Mouse (Mus musculus): Measurements from ENCODE around the gene Gpr179. TPM values are rescaled to one million over a fixed set of nuclear protein-coding genes. Genes with fewer than 3 reads are reported as not detected.

The Gpr179 gene
- 0.03 TPM in 2 replicates for polyA plus RNA-seq (2014; fragmentation: Nextera tagmentation; extraction: Ambion mirVana)

- Histone ChIP-seq H3K27ac (ENCODE audit: low read depth, low read length) (no peak within 1 kb of the TSS), H3K4me2 (no peak within 1 kb of the TSS), H3K27me3 (replicated peaks; ENCODE audit: control insufficient read depth, insufficient read depth, low read length) (no peaks in the 10 kb centered on the region), H3K36me3 (ENCODE audit: control insufficient read depth, insufficient read depth, low read length) (no peaks in the 10 kb centered on the region), H3K9me3 (ENCODE audit: control insufficient read depth, low read length) (no peaks in the 10 kb centered on the region), H3K4me3 (ENCODE audit: low read depth, low read length) (no peak within 1 kb of the TSS), H3K9ac (ENCODE audit: low read depth, low read length) (no peak within 1 kb of the TSS), H3K4me1 (replicated peaks; ENCODE audit: control insufficient read depth, insufficient read depth, low read length) (no peaks in the 10 kb centered on the region; the same call in 1 of the 2 replicates)
- no peak for ATAC-seq (replicated peaks; ENCODE audit: low FRiP score)
- WGBS = 73% methylated on average over 3 of the region's 3 CpGs
- no peak for DNase-seq (ENCODE audit: low spot score)
These were observed at the start of gene Gpr179 for GRCm38 (mm10) chr11:97352027-97352684. Gene Gpr179, minus strand, starts transcription at chr11:97352077.

- Histone ChIP-seq H3K27me3 (replicated peaks; ENCODE audit: control insufficient read depth, insufficient read depth, low read length) (peaks cover 9% of the 10 kb centered on the region), H3K36me3 (ENCODE audit: control insufficient read depth, insufficient read depth, low read length) (no peaks in the 10 kb centered on the region), H3K9me3 (ENCODE audit: control insufficient read depth, low read length) (no peaks in the 10 kb centered on the region), H3K27ac (ENCODE audit: low read depth, low read length) (no peak overlapping the region), H3K4me2 (no peak overlapping the region), H3K4me1 (replicated peaks; ENCODE audit: control insufficient read depth, insufficient read depth, low read length) (peaks cover 24% of the 10 kb centered on the region), H3K9ac (ENCODE audit: low read depth, low read length) (no peak overlapping the region), H3K4me3 (ENCODE audit: low read depth, low read length) (no peak overlapping the region)
- no peak for ATAC-seq (replicated peaks; ENCODE audit: low FRiP score)
- DNase-seq (ENCODE audit: low spot score) = no peak
- WGBS = 21% methylated on average over 6 of the region's 6 CpGs
These were observed 49.2 kb upstream of the Gpr179 start for GRCm38 (mm10) chr11:97401082-97401481.

- peak overlapping the region; percentile 35 for H3K4me3 ChIP-seq (ENCODE audit: low read depth, low read length)
- peak; percentile 84 for DNase-seq (ENCODE audit: low spot score)
- peak; percentile 59 for ATAC-seq (replicated peaks; ENCODE audit: low FRiP score)
- H3K27ac ChIP-seq (ENCODE audit: low read depth, low read length) = no peak overlapping the region
- WGBS = 4% methylated on average over 23 of the region's 23 CpGs
- H3K36me3 ChIP-seq (ENCODE audit: control insufficient read depth, insufficient read depth, low read length) = no peaks in the 10 kb centered on the region; the same call in 1 of the 2 replicates
- no peak overlapping the region for H3K9ac ChIP-seq (ENCODE audit: low read depth, low read length)
- peak overlapping the region; percentile 76 for H3K4me2 ChIP-seq
- H3K27me3 ChIP-seq (replicated peaks; ENCODE audit: control insufficient read depth, insufficient read depth, low read length) = peaks cover 2% of the 10 kb centered on the region
- no peaks in the 10 kb centered on the region for H3K9me3 ChIP-seq (ENCODE audit: control insufficient read depth, low read length)
- peaks cover 16% of the 10 kb centered on the region for H3K4me1 ChIP-seq (replicated peaks; ENCODE audit: control insufficient read depth, insufficient read depth, low read length)
These were observed 48.3 kb upstream of the Gpr179 start for GRCm38 (mm10) chr11:97399958-97400710.

GRCm38 (mm10) chr11:97398506-97398905 is 46.6 kb upstream of the Gpr179 start:
- peaks cover 2% of the 10 kb centered on the region; the same call in 1 of the 2 replicates for H3K27me3 ChIP-seq (replicated peaks; ENCODE audit: control insufficient read depth, insufficient read depth, low read length)
- no peak for DNase-seq (ENCODE audit: low spot score)
- peaks cover 6% of the 10 kb centered on the region; the same call in 1 of the 2 replicates for H3K36me3 ChIP-seq (ENCODE audit: control insufficient read depth, insufficient read depth, low read length)
- no peak overlapping the region for H3K9ac ChIP-seq (ENCODE audit: low read depth, low read length)
- no peak overlapping the region for H3K4me2 ChIP-seq
- H3K4me1 ChIP-seq (replicated peaks; ENCODE audit: control insufficient read depth, insufficient read depth, low read length) = peaks cover 13% of the 10 kb centered on the region
- no peak overlapping the region for H3K27ac ChIP-seq (ENCODE audit: low read depth, low read length)
- H3K4me3 ChIP-seq (ENCODE audit: low read depth, low read length) = no peak overlapping the region
- no peak for ATAC-seq (replicated peaks; ENCODE audit: low FRiP score)
- no peaks in the 10 kb centered on the region for H3K9me3 ChIP-seq (ENCODE audit: control insufficient read depth, low read length)
- WGBS = 86% methylated on average over 2 of the region's 2 CpGs

- H3K36me3 ChIP-seq (ENCODE audit: control insufficient read depth, insufficient read depth, low read length) = peaks cover 28% of the 10 kb centered on the region
- 53% methylated on average over 11 of the region's 11 CpGs for WGBS
These were observed 42.3 kb upstream of the Gpr179 start for GRCm38 (mm10) chr11:97394146-97394545.

GRCm38 (mm10) chr11:97393658-97394057 is 41.8 kb upstream of the Gpr179 start:
- 42% methylated on average over 11 of the region's 11 CpGs for WGBS
- no peak overlapping the region for H3K27ac ChIP-seq (ENCODE audit: low read depth, low read length)

More at GRCm38 (mm10) chr11:97394146-97394545, 42.3 kb upstream of the Gpr179 start:
- Histone ChIP-seq H3K9me3 (ENCODE audit: control insufficient read depth, low read length) (no peaks in the 10 kb centered on the region), H3K9ac (ENCODE audit: low read depth, low read length) (no peak overlapping the region), H3K4me3 (ENCODE audit: low read depth, low read length) (no peak overlapping the region), H3K4me2 (peak overlapping the region; percentile 15; the same call in 1 of the 2 replicates), H3K4me1 (replicated peaks; ENCODE audit: control insufficient read depth, insufficient read depth, low read length) (peaks cover 9% of the 10 kb centered on the region), H3K27me3 (replicated peaks; ENCODE audit: control insufficient read depth, insufficient read depth, low read length) (no peaks in the 10 kb centered on the region), H3K27ac (ENCODE audit: low read depth, low read length) (no peak overlapping the region)
- DNase-seq (ENCODE audit: low spot score) (no peak), ATAC-seq (replicated peaks; ENCODE audit: low FRiP score) (no peak)

GRCm38 (mm10) chr11:97389127-97389526 is 37.2 kb upstream of the Gpr179 start:
- Histone ChIP-seq H3K9me3 (ENCODE audit: control insufficient read depth, low read length) (no peaks in the 10 kb centered on the region), H3K36me3 (ENCODE audit: control insufficient read depth, insufficient read depth, low read length) (peaks cover 36% of the 10 kb centered on the region), H3K4me1 (replicated peaks; ENCODE audit: control insufficient read depth, insufficient read depth, low read length) (peaks cover 6% of the 10 kb centered on the region), H3K27me3 (replicated peaks; ENCODE audit: control insufficient read depth, insufficient read depth, low read length) (no peaks in the 10 kb centered on the region), H3K4me3 (ENCODE audit: low read depth, low read length) (no peak overlapping the region), H3K4me2 (no peak overlapping the region), H3K9ac (ENCODE audit: low read depth, low read length) (no peak overlapping the region), H3K27ac (ENCODE audit: low read depth, low read length) (no peak overlapping the region)
- DNase-seq (ENCODE audit: low spot score) (no peak), ATAC-seq (replicated peaks; ENCODE audit: low FRiP score) (no peak)
- 90% methylated on average over 8 of the region's 8 CpGs for WGBS

More at GRCm38 (mm10) chr11:97393658-97394057, 41.8 kb upstream of the Gpr179 start:
- Histone ChIP-seq H3K9ac (ENCODE audit: low read depth, low read length) (no peak overlapping the region), H3K4me3 (ENCODE audit: low read depth, low read length) (no peak overlapping the region), H3K4me2 (no peak overlapping the region; the same call in 1 of the 2 replicates), H3K27me3 (replicated peaks; ENCODE audit: control insufficient read depth, insufficient read depth, low read length) (no peaks in the 10 kb centered on the region), H3K36me3 (ENCODE audit: control insufficient read depth, insufficient read depth, low read length) (peaks cover 28% of the 10 kb centered on the region), H3K4me1 (replicated peaks; ENCODE audit: control insufficient read depth, insufficient read depth, low read length) (peaks cover 9% of the 10 kb centered on the region), H3K9me3 (ENCODE audit: control insufficient read depth, low read length) (no peaks in the 10 kb centered on the region)
- ATAC-seq (replicated peaks; ENCODE audit: low FRiP score) (no peak), DNase-seq (ENCODE audit: low spot score) (no peak)

GRCm38 (mm10) chr11:97387811-97388210 is 35.9 kb upstream of the Gpr179 start:
- Histone ChIP-seq H3K36me3 (ENCODE audit: control insufficient read depth, insufficient read depth, low read length) (peaks cover 30% of the 10 kb centered on the region), H3K27me3 (replicated peaks; ENCODE audit: control insufficient read depth, insufficient read depth, low read length) (no peaks in the 10 kb centered on the region), H3K4me1 (replicated peaks; ENCODE audit: control insufficient read depth, insufficient read depth, low read length) (no peaks in the 10 kb centered on the region), H3K9ac (ENCODE audit: low read depth, low read length) (no peak overlapping the region), H3K27ac (ENCODE audit: low read depth, low read length) (no peak overlapping the region), H3K9me3 (ENCODE audit: control insufficient read depth, low read length) (no peaks in the 10 kb centered on the region), H3K4me2 (no peak overlapping the region), H3K4me3 (ENCODE audit: low read depth, low read length) (no peak overlapping the region)
- DNase-seq (ENCODE audit: low spot score) = no peak
- ATAC-seq (replicated peaks; ENCODE audit: low FRiP score) = no peak
- WGBS = 92% methylated on average over 2 of the region's 2 CpGs
